Mouse (Mus musculus) forebrain, postnatal 0 days (tissue): ENCODE data around the gene Tmem139. TPM values are rescaled to one million over a fixed set of nuclear protein-coding genes. Genes with fewer than 3 reads are reported as not detected.

Experiments used
- ATAC-seq: fragments of 200-750 bp; cut with Nextera tagmentation; 2 replicates; pipeline ENCODE4 v1.8.0; 2017; ENCODE audit warnings: mild to moderate bottlenecking, moderate library complexity
- DNase-seq: peaks from one replicate; pipeline ENCODE4 v3.0.0-alpha.2; 2015
- H3K27ac ChIP-seq: fragments of 300-500 bp; sonication (generic); 2 replicates; pipeline ENCODE4 v1.5.1; 2014; ENCODE audit warnings: low read depth, mild to moderate bottlenecking, antibody characterized with exemption, low read length, moderate library complexity, mixed read lengths
- H3K27me3 ChIP-seq: fragments of 300-500 bp; sonication (generic); 2 replicates; pipeline ENCODE4 v1.6.1; 2014; ENCODE audit warnings: mild to moderate bottlenecking, low read length, mixed read lengths; ENCODE audit not compliant: insufficient read depth
- H3K36me3 ChIP-seq: fragments of 300-500 bp; sonication (generic); 2 replicates; pipeline ENCODE4 v1.6.1; 2014; ENCODE audit warnings: mild to moderate bottlenecking, moderate library complexity; ENCODE audit not compliant: insufficient read depth
- H3K4me1 ChIP-seq: fragments of 300-500 bp; sonication (generic); 2 replicates; pipeline ENCODE4 v1.6.1; 2014; ENCODE audit warnings: antibody characterized with exemption; ENCODE audit not compliant: insufficient read depth
- H3K4me2 ChIP-seq: fragments of 300-500 bp; sonication (generic); 2 replicates; pipeline ENCODE4 v1.6.1; 2014; ENCODE audit warnings: low read depth, mild to moderate bottlenecking, moderate library complexity
- H3K4me3 ChIP-seq: fragments of 300-500 bp; sonication (generic); 2 replicates; pipeline ENCODE4 v1.5.1; 2014; ENCODE audit warnings: low read depth, low read length, mixed read lengths
- H3K9ac ChIP-seq: fragments of 300-500 bp; sonication (generic); 2 replicates; pipeline ENCODE4 v1.6.1; 2014; ENCODE audit warnings: mild to moderate bottlenecking
- H3K9me3 ChIP-seq: fragments of 300-500 bp; sonication (generic); 2 replicates; pipeline ENCODE4 v1.6.1; 2016; ENCODE audit warnings: low read length
- CTCF ChIP-seq: sonication (generic); IDR thresholded peaks from 2 replicates; pipeline ENCODE4 v1.5.1; 2016; ENCODE audit warnings: antibody characterized with exemption, control low read depth, low read depth
- WGBS: fragments of 180-500 bp; shearing (Covaris S2); extraction: QIAGEN DNeasy Blood & Tissue Kit; methylation state at CpG from one replicate; pipeline ENCODE4 v1.1.7; 2014; 5-methylcytosine and 5-hydroxymethylcytosine counted together
- polyA plus RNA-seq: library from polyadenylated mRNA; unstranded; fragments of >200 nt; fragmentation: Nextera tagmentation; extraction: Ambion mirVana; gene quantifications from 2 replicates; pipeline ENCODE4 v1.2.1, GENCODE M21; 2015
- total RNA-seq: library from RNA; depleted of rRNA; stranded (reverse); fragments of >200 nt; gene quantifications from 2 replicates; pipeline ENCODE4 v1.2.3, GENCODE M21; 2014

Gene Tmem139
- total and polyA plus RNA-seq, 2 experiments from 2014 or later, result not detected

- Histone ChIP-seq H3K27me3 (no peaks in the 10 kb centered on the region), H3K4me2 (no peak overlapping the region), H3K36me3 (peaks cover 57% of the 10 kb centered on the region), H3K4me1 (no peaks in the 10 kb centered on the region), H3K27ac (no peak overlapping the region), H3K9ac (no peak overlapping the region), H3K4me3 (no peak overlapping the region), H3K9me3 (no peaks in the 10 kb centered on the region)
- TF ChIP-seq CTCF, result no peak
- ATAC-seq, result no peak
- DNase-seq, result no peak
- WGBS, result 82% methylated on average over 5 of the region's 5 CpGs
Observed at GRCm38 (mm10) chr6:42282865-42283528, 21.2 kb downstream of the Tmem139 start.

DNA sequence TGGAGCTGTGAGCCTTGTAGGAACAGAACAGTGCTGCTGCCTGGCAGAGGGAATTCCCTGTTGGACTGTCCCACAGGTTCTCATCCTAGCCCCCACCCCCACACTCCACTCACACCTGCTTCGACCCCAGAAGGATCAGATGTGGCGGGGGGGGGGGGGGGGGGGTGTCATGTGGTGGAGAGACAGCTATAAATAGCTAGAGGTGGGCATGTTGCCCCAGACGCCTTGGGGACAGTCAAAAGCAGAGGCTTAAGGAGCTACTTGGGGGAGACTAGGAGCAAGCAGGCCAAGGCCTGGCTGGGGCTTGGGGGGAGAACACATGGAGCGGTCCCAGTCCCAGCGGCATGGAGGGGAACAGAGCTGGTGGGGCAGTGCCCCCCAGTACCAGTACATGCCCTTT lies 24.7 kb downstream of the Tmem139 start, which contains the start of gene Clcn1:
TSS of gene Clcn1 (plus strand) at position 238 of the 400 bp plus-strand sequence.
- DNase-seq, result no peak
- H3K9me3 ChIP-seq, result no peaks in the 10 kb centered on the region
- no peak within 1 kb of the TSS for H3K4me3 ChIP-seq
- TF ChIP-seq CTCF, result no peak
- no peak within 1 kb of the TSS for H3K9ac ChIP-seq
- 78% methylated on average over 4 of the region's 5 CpGs for WGBS
- no peaks in the 10 kb centered on the region for H3K27me3 ChIP-seq
- no peak within 1 kb of the TSS for H3K4me2 ChIP-seq
- no peaks in the 10 kb centered on the region for H3K4me1 ChIP-seq
- H3K36me3 ChIP-seq, result peaks cover 32% of the 10 kb centered on the region
- no peak for ATAC-seq
- H3K27ac ChIP-seq, result no peak within 1 kb of the TSS

DNA sequence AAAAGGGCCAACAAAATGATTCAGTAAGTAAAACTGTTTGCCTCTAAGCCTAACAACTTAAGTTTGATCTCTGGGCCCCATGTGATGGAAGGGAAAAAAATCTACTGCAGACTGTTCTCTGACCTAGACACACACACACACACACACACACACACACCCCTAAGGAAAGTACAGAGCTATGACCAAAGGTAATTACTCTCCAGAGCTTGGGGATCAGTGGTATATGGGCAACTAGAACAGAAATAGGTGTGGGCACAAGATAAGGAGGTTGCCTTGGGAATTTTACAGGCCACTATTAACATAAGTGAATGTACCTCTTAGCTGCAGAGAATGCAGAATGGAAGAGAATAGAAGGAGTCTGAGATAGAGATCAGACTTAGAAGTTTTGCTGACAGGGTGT lies 25.8 kb downstream of the Tmem139 start:
- no peak for DNase-seq
- Histone ChIP-seq H3K4me3 (no peak overlapping the region), H3K9me3 (no peaks in the 10 kb centered on the region), H3K4me2 (no peak overlapping the region), H3K27me3 (no peaks in the 10 kb centered on the region), H3K9ac (no peak overlapping the region), H3K36me3 (peaks cover 30% of the 10 kb centered on the region), H3K27ac (no peak overlapping the region), H3K4me1 (no peaks in the 10 kb centered on the region)
- TF ChIP-seq CTCF, result no peak
- ATAC-seq, result no peak

DNA sequence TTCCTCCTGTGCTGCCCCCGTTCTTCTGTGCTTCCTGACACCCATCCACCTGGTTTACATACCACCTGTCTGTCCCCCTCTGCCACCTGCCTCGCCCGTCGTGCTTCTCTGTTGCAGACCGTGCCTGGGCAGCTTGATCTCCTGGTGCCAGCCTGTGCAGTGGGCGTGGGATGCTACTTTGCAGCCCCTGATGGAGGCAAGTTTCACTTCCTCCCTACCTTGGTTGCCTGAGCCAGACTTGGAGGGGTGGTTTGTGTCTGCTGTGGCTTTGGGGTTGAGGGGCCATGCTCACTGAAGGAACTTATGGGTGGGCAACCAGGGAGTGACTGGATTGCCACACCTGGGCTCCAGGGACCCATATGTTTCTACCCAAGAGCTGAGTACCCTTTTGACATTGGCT lies 31.6 kb downstream of the Tmem139 start:
- Histone ChIP-seq H3K9me3 (no peaks in the 10 kb centered on the region), H3K27ac (no peak overlapping the region), H3K27me3 (no peaks in the 10 kb centered on the region), H3K4me2 (no peak overlapping the region), H3K4me1 (no peaks in the 10 kb centered on the region), H3K4me3 (no peak overlapping the region), H3K9ac (no peak overlapping the region), H3K36me3 (peaks cover 23% of the 10 kb centered on the region)
- DNase-seq (no peak), ATAC-seq (no peak)
- WGBS, result 94% methylated on average over 6 of the region's 6 CpGs
- TF ChIP-seq CTCF, result no peak

DNA sequence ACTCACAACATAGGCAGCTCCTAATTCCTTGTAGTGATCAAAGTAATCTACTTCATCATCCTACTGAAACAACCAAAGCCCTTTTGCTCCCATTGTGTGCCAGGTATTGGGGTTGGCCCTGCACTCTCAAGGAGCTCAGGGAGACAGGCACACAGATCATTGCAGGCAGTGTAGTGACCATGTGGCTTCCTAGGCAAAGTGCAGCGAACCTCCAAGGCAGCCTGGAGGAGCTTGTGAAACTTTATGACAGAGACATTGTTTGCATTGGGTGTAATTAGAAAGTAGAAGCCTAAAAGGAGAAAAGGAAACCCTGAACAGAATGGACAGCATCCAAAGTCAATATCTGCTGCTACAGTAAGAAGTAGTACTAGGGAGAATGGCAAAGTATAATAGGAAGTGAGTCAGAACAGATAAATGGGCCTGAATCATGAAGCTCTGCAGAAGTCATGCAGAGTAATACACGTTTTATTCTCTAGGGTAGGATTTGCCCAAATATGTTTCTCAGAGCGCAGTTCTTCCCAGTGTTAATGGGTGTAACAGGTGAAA lies 33.9 kb downstream of the Tmem139 start:
- Histone ChIP-seq H3K36me3 (peaks cover 28% of the 10 kb centered on the region), H3K4me1 (no peaks in the 10 kb centered on the region), H3K9me3 (no peaks in the 10 kb centered on the region), H3K27me3 (no peaks in the 10 kb centered on the region), H3K4me3 (no peak overlapping the region), H3K27ac (no peak overlapping the region), H3K4me2 (no peak overlapping the region), H3K9ac (no peak overlapping the region)
- ATAC-seq (no peak), DNase-seq (no peak)
- TF ChIP-seq CTCF, result no peak
- WGBS, result 90% methylated on average over 3 of the region's 3 CpGs

DNA sequence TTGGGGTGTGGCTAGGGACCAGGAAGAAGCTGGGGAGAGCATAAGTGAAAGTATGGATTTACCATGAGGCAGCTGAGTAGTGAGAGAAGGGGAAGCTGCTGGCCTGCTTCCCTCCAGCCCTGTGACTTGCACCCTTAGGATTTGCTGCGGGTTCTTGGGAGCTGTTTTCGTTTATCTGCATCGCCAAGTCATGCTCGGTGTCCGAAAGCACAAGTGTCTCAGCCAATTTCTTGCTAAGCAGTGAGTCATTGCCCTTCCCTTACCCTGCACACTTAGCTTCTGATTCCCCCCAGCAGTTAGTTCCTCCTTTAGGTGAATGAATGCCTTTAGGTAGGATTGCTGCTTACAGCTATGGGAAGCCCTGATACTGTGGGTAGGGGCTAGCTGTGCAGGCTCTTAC lies 37.6 kb downstream of the Tmem139 start:
- ATAC-seq, result no peak
- H3K4me1 ChIP-seq, result no peaks in the 10 kb centered on the region
- H3K27ac ChIP-seq, result no peak overlapping the region
- DNase-seq, result no peak
- TF ChIP-seq CTCF, result no peak
- no peak overlapping the region for H3K9ac ChIP-seq
- no peak overlapping the region for H3K4me3 ChIP-seq
- H3K36me3 ChIP-seq, result peaks cover 9% of the 10 kb centered on the region; the same call in 1 of the 2 replicates
- H3K4me2 ChIP-seq, result no peak overlapping the region
- no peaks in the 10 kb centered on the region for H3K27me3 ChIP-seq
- WGBS, result 93% methylated on average over 5 of the region's 5 CpGs
- H3K9me3 ChIP-seq, result no peaks in the 10 kb centered on the region

GRCm38 (mm10) chr6:42309816-42310378 lies 48.1 kb downstream of the Tmem139 start:
- no peak for ATAC-seq
- no peak overlapping the region for H3K4me2 ChIP-seq
- 48% methylated on average over 8 of the region's 8 CpGs for WGBS
- no peak overlapping the region for H3K27ac ChIP-seq
- no peaks in the 10 kb centered on the region for H3K27me3 ChIP-seq
- H3K36me3 ChIP-seq, result peaks cover 21% of the 10 kb centered on the region; the same call in 1 of the 2 replicates
- TF ChIP-seq CTCF, result peak; percentile 35; the same call in 1 of the 2 replicates
- no peaks in the 10 kb centered on the region for H3K9me3 ChIP-seq
- no peaks in the 10 kb centered on the region for H3K4me1 ChIP-seq
- no peak overlapping the region for H3K9ac ChIP-seq
- DNase-seq, result no peak
- no peak overlapping the region for H3K4me3 ChIP-seq
